Mouse (Mus musculus) C3H10T1/2 (cell line): ENCODE results near the gene Upk3bl. TPM values are rescaled to one million over a fixed set of nuclear protein-coding genes. Genes with fewer than 3 reads are reported as not detected.

ENCODE experiments used
- polyA plus RNA-seq, 2 experiments: library from polyadenylated mRNA; unstranded; fragments of >200 nt; fragmentation: generic; extraction: Trizol; gene quantifications; one replicate each; pipeline ENCODE4 v1.2.1; 2012; ENCODE audit warnings: missing spikeins in 2 of 2

The Upk3bl gene
- 1 to 10 TPM in 1 of 2 experiments, under 1 TPM in 1; 0.50 to 1.1 TPM for polyA plus RNA-seq

DNA sequence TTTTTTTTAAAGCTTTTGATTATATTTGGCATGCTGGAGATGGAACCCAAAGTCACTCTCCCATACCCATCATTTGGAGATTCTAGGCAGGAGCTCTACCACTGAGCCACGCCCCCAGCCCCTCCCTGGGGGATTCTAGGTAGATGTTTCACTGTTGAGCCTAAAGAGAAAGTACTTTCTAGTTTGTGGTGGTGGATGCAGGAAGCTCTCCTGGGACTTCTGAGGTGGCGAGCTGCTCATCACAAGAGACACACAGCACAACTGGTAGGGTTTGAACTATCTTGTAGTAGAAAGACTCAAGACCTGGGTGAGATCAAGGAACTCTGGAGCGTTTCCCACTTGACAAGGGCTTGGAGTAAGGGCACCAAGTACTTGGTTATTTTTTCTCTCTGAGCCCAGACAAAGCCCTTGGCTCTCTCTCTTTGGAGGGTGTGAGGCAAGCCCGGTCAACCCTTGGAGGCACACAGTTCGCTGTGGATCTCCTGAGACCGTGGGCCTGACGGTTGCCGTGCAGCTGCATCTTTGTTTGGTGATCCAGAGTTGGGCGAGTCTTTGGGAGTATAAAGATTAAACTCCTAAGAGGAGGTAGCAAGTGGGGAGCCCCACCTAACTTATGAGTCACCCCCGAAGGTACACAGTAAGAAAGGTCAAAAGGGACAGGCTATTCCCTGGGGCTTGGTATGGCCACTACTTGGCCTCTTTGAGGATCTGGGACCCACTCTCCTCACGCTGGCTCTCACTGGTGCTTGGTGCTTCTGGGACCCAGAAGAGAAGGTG, at the start of gene Upk3bl:
Gene Upk3bl (plus strand): TSS at position 192 of the 777 bp plus-strand sequence.

DNA sequence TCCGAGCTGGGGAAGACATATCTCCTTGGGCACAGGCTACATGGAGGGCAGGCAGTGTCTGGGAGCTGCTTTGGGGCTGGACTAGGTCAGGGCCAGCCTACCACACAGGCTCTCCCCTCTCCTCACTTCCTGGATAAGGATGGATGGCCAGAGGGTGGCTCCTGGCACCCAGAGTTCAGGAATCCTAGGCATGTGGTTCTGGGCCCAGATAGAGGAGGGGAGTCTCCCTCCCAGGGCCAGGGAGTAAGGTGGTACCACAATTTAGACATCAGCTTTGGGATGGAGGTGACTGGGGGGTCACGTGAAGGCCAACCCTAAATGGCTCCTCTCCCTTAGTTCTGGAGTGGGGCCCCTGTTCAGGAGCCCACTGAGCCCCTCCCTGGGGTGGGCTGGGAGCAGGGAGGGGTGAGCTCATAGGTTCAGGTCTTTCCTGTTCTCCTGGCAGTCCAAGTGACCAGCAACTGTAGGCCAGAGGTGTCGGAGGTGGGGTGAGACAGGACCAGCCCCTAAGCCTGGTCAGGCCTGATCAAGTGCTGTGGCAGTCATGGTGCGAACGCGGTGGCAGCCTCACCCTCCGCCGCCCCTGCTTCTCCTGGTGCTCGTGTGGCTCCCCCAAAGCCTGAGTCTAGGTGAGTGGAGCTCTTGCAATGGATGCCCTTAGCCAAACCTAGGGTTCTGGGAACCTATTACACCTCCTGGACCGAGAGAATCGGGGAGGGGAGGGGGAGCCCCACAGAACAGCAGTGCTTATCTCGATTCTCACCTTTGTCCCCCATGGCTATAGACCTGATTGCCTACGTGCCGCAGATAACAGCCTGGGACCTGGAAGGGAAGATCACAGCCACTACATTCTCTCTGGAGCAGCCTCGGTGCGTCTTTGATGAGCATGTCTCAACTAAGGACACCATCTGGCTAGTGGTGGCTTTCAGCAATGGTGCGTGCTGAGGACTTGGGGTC, 15.8 kb upstream of the Upk3bl start, which contains the start of gene Upk3b:
Gene Upk3b (plus strand): TSS at position 239 of the 957 bp plus-strand sequence.

GRCm38 (mm10) chr5:136083669-136084107, 29.4 kb downstream of the Upk3bl start, which contains the start of gene Rasa4:
Gene Rasa4, plus strand, starts transcription at chr5:136083916.

Other genes starting within 250 kb of the Upk3bl start
- under 1 TPM in 1 of 2 experiments, not detected in 1; 0.01 TPM for gene Srrm3, start 247.6 kb upstream of the Upk3bl start, polyA plus RNA-seq
- 1 to 10 TPM; 1.3 to 1.4 TPM for gene Hspb1, start 166.6 kb upstream of the Upk3bl start, polyA plus RNA-seq
- 100 to 1,000 TPM in 1 of 2 experiments, 10 to 100 TPM in 1; 60.4 to 122 TPM for gene Ywhag, start 119.9 kb upstream of the Upk3bl start, polyA plus RNA-seq
- 1 to 10 TPM; 3.7 to 9.4 TPM for gene Ssc4d, start 80.0 kb upstream of the Upk3bl start, polyA plus RNA-seq
- 1 to 10 TPM in 1 of 2 experiments, under 1 TPM in 1; 0.02 to 1.0 TPM for gene Zp3, start 74.4 kb upstream of the Upk3bl start, polyA plus RNA-seq
- 10 to 100 TPM; 12.7 to 19.1 TPM for gene Dtx2, start 59.7 kb upstream of the Upk3bl start, polyA plus RNA-seq
- under 1 TPM; 0.02 to 0.73 TPM for gene Upk3b, start 16.0 kb upstream of the Upk3bl start, polyA plus RNA-seq
- 10 to 100 TPM; 33.4 to 45.9 TPM for gene Rasa4, start 29.4 kb downstream of the Upk3bl start, polyA plus RNA-seq
- 100 to 1,000 TPM; 191 to 235 TPM for gene Polr2j, start 62.1 kb downstream of the Upk3bl start, polyA plus RNA-seq
- gene Lrwd1, start 81.6 kb downstream of the Upk3bl start, polyA plus RNA-seq: 10 to 100 TPM; 27.7 to 44.7 TPM
- 1 to 10 TPM; 3.9 to 9.5 TPM for gene Alkbh4, start 81.7 kb downstream of the Upk3bl start, polyA plus RNA-seq
- 10 to 100 TPM; 10.5 to 11.4 TPM for gene Orai2, start 116.2 kb downstream of the Upk3bl start, polyA plus RNA-seq
- 10 to 100 TPM; 27.8 to 38.1 TPM for gene Prkrip1, start 144.5 kb downstream of the Upk3bl start, polyA plus RNA-seq
- 1 to 10 TPM; 2.2 to 4.0 TPM for gene Sh2b2, start 192.1 kb downstream of the Upk3bl start, polyA plus RNA-seq